Mouse (Mus musculus): Measurements from ENCODE around the gene Olfr1085. TPM values are rescaled to one million over a fixed set of nuclear protein-coding genes. Genes with fewer than 3 reads are reported as not detected.
"Not testable (repeated sequence)": the region's sequence is repeated elsewhere in the genome, so short reads cannot be mapped to it uniquely, and the experiment has no call there.

Gene Olfr1085
- polyA plus RNA-seq (2014; fragmentation: Nextera tagmentation; extraction: Ambion mirVana): not detected in 2 replicates

DNA sequence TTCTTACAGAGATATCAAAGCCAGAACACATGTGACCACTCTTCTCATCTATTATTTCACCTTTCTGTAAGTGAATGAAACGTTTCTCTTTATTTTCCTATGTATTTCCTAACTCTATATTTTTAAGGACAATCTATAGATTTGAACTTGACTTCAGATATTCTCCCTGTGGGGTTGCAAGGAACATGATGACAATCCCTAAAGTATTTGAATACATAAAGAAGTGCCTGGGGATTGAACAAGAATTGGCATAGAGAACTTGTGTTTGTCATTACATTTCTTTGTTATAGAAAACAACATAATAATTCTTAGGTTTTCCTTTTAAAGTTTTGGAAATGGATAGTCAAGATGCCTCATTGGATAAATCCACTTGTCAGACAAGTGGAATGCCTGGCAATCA is at the start of gene Olfr1085:
Gene Olfr1085 (minus strand): TSS at position 101 of the 400 bp plus-strand sequence.
- Histone ChIP-seq H3K4me3 (replicated peaks; ENCODE audit: low read length) (no peak within 1 kb of the TSS), H3K27ac (no peak within 1 kb of the TSS), H3K27me3 (ENCODE audit: control insufficient read depth, insufficient read depth, low read length) (no peaks in the 10 kb centered on the region), H3K4me2 (replicated peaks) (no peak within 1 kb of the TSS), H3K36me3 (replicated peaks; ENCODE audit: control insufficient read depth, insufficient read depth) (no peaks in the 10 kb centered on the region), H3K4me1 (replicated peaks; ENCODE audit: control insufficient read depth, insufficient read depth, low read length) (no peaks in the 10 kb centered on the region), H3K9me3 (ENCODE audit: control insufficient read depth, low read length) (no peaks in the 10 kb centered on the region), H3K9ac (no peak within 1 kb of the TSS)
- DNase-seq (ENCODE audit: low spot score) (no peak), ATAC-seq (ENCODE audit: low FRiP score) (no peak)
- WGBS: 26% methylated on average over 1 of the region's 1 CpGs

DNA sequence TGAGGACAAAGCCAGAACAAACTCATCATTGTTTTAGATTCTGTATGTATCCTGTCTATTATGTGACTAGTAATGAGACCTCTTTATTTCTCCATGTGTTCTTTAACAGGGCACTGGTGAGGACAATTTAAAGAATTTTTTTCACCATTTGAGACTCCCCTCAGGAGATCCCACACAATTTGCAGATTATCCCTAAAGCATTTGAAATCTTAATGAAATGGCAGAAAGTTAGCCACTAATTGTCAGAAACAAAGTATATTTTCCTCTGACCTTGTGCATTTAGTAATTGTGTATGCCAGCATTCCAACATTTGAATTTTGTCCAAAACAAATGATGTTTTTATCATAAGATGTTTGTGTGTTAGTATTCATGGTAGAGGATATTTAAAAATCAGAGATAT is 36.5 kb upstream of the Olfr1085 start, which contains the start of gene Olfr1087:
Gene Olfr1087 (minus strand): TSS at position 101 of the 400 bp plus-strand sequence.
- no peaks in the 10 kb centered on the region for H3K9me3 ChIP-seq (ENCODE audit: control insufficient read depth, low read length)
- H3K36me3 ChIP-seq (replicated peaks; ENCODE audit: control insufficient read depth, insufficient read depth): no peaks in the 10 kb centered on the region
- H3K4me1 ChIP-seq (replicated peaks; ENCODE audit: control insufficient read depth, insufficient read depth, low read length): no peaks in the 10 kb centered on the region
- no peaks in the 10 kb centered on the region for H3K27me3 ChIP-seq (ENCODE audit: control insufficient read depth, insufficient read depth, low read length)
- no peak within 1 kb of the TSS for H3K4me2 ChIP-seq (replicated peaks)
- H3K27ac ChIP-seq: no peak within 1 kb of the TSS
- no peak for DNase-seq (ENCODE audit: low spot score)
- H3K4me3 ChIP-seq (replicated peaks; ENCODE audit: low read length): no peak within 1 kb of the TSS
- no peak within 1 kb of the TSS for H3K9ac ChIP-seq
- no peak for ATAC-seq (ENCODE audit: low FRiP score)

GRCm38 (mm10) chr2:86679992-86680391 is 18.2 kb upstream of the Olfr1085 start, which contains the start of gene Olfr1086:
Gene Olfr1086, minus strand, starts transcription at chr2:86680092.
- ATAC-seq (ENCODE audit: low FRiP score): no peak

DNA sequence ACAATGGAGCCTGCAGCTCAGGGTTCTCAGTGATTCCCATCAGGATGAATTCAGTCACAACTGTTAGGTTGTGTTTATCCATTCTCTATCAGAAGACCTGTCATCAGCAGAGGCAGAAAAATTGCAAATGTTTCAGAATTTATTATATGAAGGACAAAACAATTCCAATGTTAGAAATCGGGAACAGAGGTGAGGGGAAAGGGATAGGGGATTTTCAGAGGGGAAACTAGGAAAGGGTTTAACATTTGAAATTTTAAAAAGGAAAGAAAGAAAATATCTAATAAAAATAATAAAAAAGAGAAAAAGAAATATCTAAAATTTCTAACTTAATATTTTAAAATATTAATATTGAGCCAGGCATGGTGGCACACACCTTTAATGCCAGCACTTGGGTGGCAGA is 22.2 kb downstream of the Olfr1085 start, which contains the start of gene Olfr1084:
Gene Olfr1084 (minus strand): TSS at position 101 of the 400 bp plus-strand sequence.
- not testable (repeated sequence) for H3K4me3 ChIP-seq (replicated peaks; ENCODE audit: low read length); ATAC-seq (ENCODE audit: low FRiP score); DNase-seq (ENCODE audit: low spot score); H3K4me1 ChIP-seq (replicated peaks; ENCODE audit: control insufficient read depth, insufficient read depth, low read length); H3K4me2 ChIP-seq (replicated peaks); H3K27ac ChIP-seq; H3K9me3 ChIP-seq (ENCODE audit: control insufficient read depth, low read length); H3K36me3 ChIP-seq (replicated peaks; ENCODE audit: control insufficient read depth, insufficient read depth); H3K9ac ChIP-seq; H3K27me3 ChIP-seq (ENCODE audit: control insufficient read depth, insufficient read depth, low read length)
- whole genome bisulfite sequencing: 100% methylated on average over 1 of the region's 1 CpGs

More at GRCm38 (mm10) chr2:86679992-86680391, 18.2 kb upstream of the Olfr1085 start, which contains the start of gene Olfr1086:
- H3K9ac ChIP-seq: no peak within 1 kb of the TSS
- H3K9me3 ChIP-seq (ENCODE audit: control insufficient read depth, low read length): no peaks in the 10 kb centered on the region
- no peaks in the 10 kb centered on the region for H3K36me3 ChIP-seq (replicated peaks; ENCODE audit: control insufficient read depth, insufficient read depth)
- no peak within 1 kb of the TSS for H3K4me3 ChIP-seq (replicated peaks; ENCODE audit: low read length)
- no peaks in the 10 kb centered on the region for H3K4me1 ChIP-seq (replicated peaks; ENCODE audit: control insufficient read depth, insufficient read depth, low read length)
- H3K4me2 ChIP-seq (replicated peaks): no peak within 1 kb of the TSS
- 88% methylated on average over 2 of the region's 2 CpGs for WGBS
- H3K27ac ChIP-seq: no peak within 1 kb of the TSS
- no peak for DNase-seq (ENCODE audit: low spot score)
- H3K27me3 ChIP-seq (ENCODE audit: control insufficient read depth, insufficient read depth, low read length): no peaks in the 10 kb centered on the region

Other genes starting within 250 kb of the Olfr1085 start
- not detected in 2 replicates for gene Olfr1061, start 248.0 kb downstream of the Olfr1085 start, polyA plus RNA-seq (2014; fragmentation: Nextera tagmentation; extraction: Ambion mirVana)
- gene Olfr1062, start 235.3 kb downstream of the Olfr1085 start, polyA plus RNA-seq (2014; fragmentation: Nextera tagmentation; extraction: Ambion mirVana): not detected in 2 replicates
- not detected in 2 replicates for gene Olfr1065, start 211.4 kb downstream of the Olfr1085 start, polyA plus RNA-seq (2014; fragmentation: Nextera tagmentation; extraction: Ambion mirVana)
- gene Olfr1066, start 205.8 kb downstream of the Olfr1085 start, polyA plus RNA-seq (2014; fragmentation: Nextera tagmentation; extraction: Ambion mirVana): not detected in 2 replicates
- gene Olfr228, start 174.6 kb downstream of the Olfr1085 start, polyA plus RNA-seq (2014; fragmentation: Nextera tagmentation; extraction: Ambion mirVana): not detected in 2 replicates
- not detected in 2 replicates for gene Olfr1076, start 153.6 kb downstream of the Olfr1085 start, polyA plus RNA-seq (2014; fragmentation: Nextera tagmentation; extraction: Ambion mirVana)
- gene Olfr1079, start 119.5 kb downstream of the Olfr1085 start, polyA plus RNA-seq (2014; fragmentation: Nextera tagmentation; extraction: Ambion mirVana): not detected in 2 replicates
- gene Olfr1080, start 103.8 kb downstream of the Olfr1085 start, polyA plus RNA-seq (2014; fragmentation: Nextera tagmentation; extraction: Ambion mirVana): not detected in 2 replicates
- not detected in 2 replicates for gene Olfr1082, start 63.1 kb downstream of the Olfr1085 start, polyA plus RNA-seq (2014; fragmentation: Nextera tagmentation; extraction: Ambion mirVana)
- gene Olfr1084, start 22.3 kb downstream of the Olfr1085 start, polyA plus RNA-seq (2014; fragmentation: Nextera tagmentation; extraction: Ambion mirVana): not detected in 2 replicates
- not detected in 2 replicates for gene Olfr1086, start 18.1 kb upstream of the Olfr1085 start, polyA plus RNA-seq (2014; fragmentation: Nextera tagmentation; extraction: Ambion mirVana)
- gene Olfr1087, start 36.4 kb upstream of the Olfr1085 start, polyA plus RNA-seq (2014; fragmentation: Nextera tagmentation; extraction: Ambion mirVana): not detected in 2 replicates
- gene Olfr1089, start 71.7 kb upstream of the Olfr1085 start, polyA plus RNA-seq (2014; fragmentation: Nextera tagmentation; extraction: Ambion mirVana): not detected in 2 replicates
- not detected in 2 replicates for gene Olfr1090, start 97.0 kb upstream of the Olfr1085 start, polyA plus RNA-seq (2014; fragmentation: Nextera tagmentation; extraction: Ambion mirVana)
- gene Olfr1093, start 120.5 kb upstream of the Olfr1085 start, polyA plus RNA-seq (2014; fragmentation: Nextera tagmentation; extraction: Ambion mirVana): not detected in 2 replicates
- not detected in 2 replicates for gene Olfr141, start 148.0 kb upstream of the Olfr1085 start, polyA plus RNA-seq (2014; fragmentation: Nextera tagmentation; extraction: Ambion mirVana)
- gene Olfr1094, start 162.6 kb upstream of the Olfr1085 start, polyA plus RNA-seq (2014; fragmentation: Nextera tagmentation; extraction: Ambion mirVana): not detected in 2 replicates
- gene Olfr1095, start 189.7 kb upstream of the Olfr1085 start, polyA plus RNA-seq (2014; fragmentation: Nextera tagmentation; extraction: Ambion mirVana): not detected in 2 replicates
- not detected in 2 replicates for gene Gm13723, start 212.8 kb upstream of the Olfr1085 start, polyA plus RNA-seq (2014; fragmentation: Nextera tagmentation; extraction: Ambion mirVana)
- gene Olfr1097, start 230.2 kb upstream of the Olfr1085 start, polyA plus RNA-seq (2014; fragmentation: Nextera tagmentation; extraction: Ambion mirVana): not detected in 2 replicates

Data from hindbrain, embryonic 14.5 days (tissue).